Mouse (Mus musculus) midbrain, embryonic 16.5 days (tissue): Measurements from ENCODE around the gene Fam219b. TPM values are rescaled to one million over a fixed set of nuclear protein-coding genes. Genes with fewer than 3 reads are reported as not detected.
A peak's percentile ranks its signal among the peaks of the same experiment; 100 is the strongest.

Source experiments
- ATAC-seq: fragments of 200-750 bp; cut with Nextera tagmentation; 2 replicates; pipeline ENCODE4 v1.8.0; 2017; ENCODE audit warnings: moderate TSS enrichment
- H3K27ac ChIP-seq: fragments of 300-500 bp; sonication (generic); 2 replicates; pipeline ENCODE4 v1.5.1; 2014; ENCODE audit warnings: mild to moderate bottlenecking, low read length, mixed read lengths
- H3K27me3 ChIP-seq: fragments of 300-500 bp; sonication (generic); 2 replicates; pipeline ENCODE4 v1.6.1; 2014; ENCODE audit warnings: low read depth, low read length, mixed read lengths; ENCODE audit not compliant: control insufficient read depth, insufficient read depth
- H3K36me3 ChIP-seq: fragments of 300-500 bp; sonication (generic); 2 replicates; pipeline ENCODE4 v1.6.1; 2014; ENCODE audit warnings: mild to moderate bottlenecking, low read length, moderate library complexity, mixed read lengths; ENCODE audit not compliant: control insufficient read depth, insufficient read depth
- H3K4me1 ChIP-seq: fragments of 300-500 bp; sonication (generic); 2 replicates; pipeline ENCODE4 v1.6.1; 2014; ENCODE audit warnings: mild to moderate bottlenecking, low read length, mixed read lengths; ENCODE audit not compliant: control insufficient read depth, insufficient read depth
- H3K4me2 ChIP-seq: fragments of 300-500 bp; sonication (generic); 2 replicates; pipeline ENCODE4 v1.6.1; 2014; ENCODE audit warnings: mild to moderate bottlenecking, low read length, mixed read lengths
- H3K4me3 ChIP-seq: fragments of 300-500 bp; sonication (generic); 2 replicates; pipeline ENCODE4 v1.5.1; 2014; ENCODE audit warnings: low read depth, mild to moderate bottlenecking, low read length, moderate library complexity, mixed read lengths
- H3K9ac ChIP-seq: fragments of 300-500 bp; sonication (generic); 2 replicates; pipeline ENCODE4 v1.6.1; 2014; ENCODE audit warnings: low read depth, low read length, mixed read lengths
- H3K9me3 ChIP-seq: fragments of 300-500 bp; sonication (generic); replicated peaks from 2 replicates; pipeline ENCODE4 v1.6.1; 2014; ENCODE audit warnings: mild to moderate bottlenecking, low read length, mixed read lengths; ENCODE audit not compliant: control insufficient read depth, poor library complexity, severe bottlenecking
- WGBS: fragments of 180-500 bp; shearing (Covaris S2); extraction: QIAGEN DNeasy Blood & Tissue Kit; methylation state at CpG from one replicate; pipeline ENCODE4 v1.1.7; 2014; 5-methylcytosine and 5-hydroxymethylcytosine counted together
- polyA plus RNA-seq: library from polyadenylated mRNA; unstranded; fragments of >200 nt; fragmentation: Nextera tagmentation; extraction: Ambion mirVana; gene quantifications from 2 replicates; pipeline ENCODE4 v1.2.1, GENCODE M21; 2015

The Fam219b gene
- 23.2 and 24.2 TPM in 2 replicates for polyA plus RNA-seq

- Histone ChIP-seq H3K36me3 (peaks cover 12% of the 10 kb centered on the region), H3K27ac (peak within 1 kb of the TSS; percentile 93), H3K9me3 (no peaks in the 10 kb centered on the region), H3K9ac (peak within 1 kb of the TSS; percentile 94), H3K4me3 (peak within 1 kb of the TSS; percentile 95), H3K4me1 (peaks cover 17% of the 10 kb centered on the region), H3K27me3 (no peaks in the 10 kb centered on the region), H3K4me2 (peak within 1 kb of the TSS; percentile 81)
- ATAC-seq = peak; percentile 90
- 3% methylated on average over 34 of the region's 45 CpGs for WGBS
Observed at GRCm38 (mm10) chr9:57537044-57537727, at the start of gene Fam219b. Fam219b (plus strand) TSS chr9:57537528.

GRCm38 (mm10) chr9:57487807-57488206 is 49.5 kb upstream of the Fam219b start:
- H3K27ac ChIP-seq = no peak overlapping the region
- H3K9me3 ChIP-seq = no peaks in the 10 kb centered on the region
- H3K27me3 ChIP-seq = no peaks in the 10 kb centered on the region
- no peak overlapping the region for H3K4me3 ChIP-seq
- no peak overlapping the region for H3K4me2 ChIP-seq
- WGBS = 83% methylated on average over 7 of the region's 7 CpGs
- no peak overlapping the region for H3K9ac ChIP-seq
- no peaks in the 10 kb centered on the region for H3K36me3 ChIP-seq
- H3K4me1 ChIP-seq = no peaks in the 10 kb centered on the region
- ATAC-seq = no peak

- no peak overlapping the region for H3K4me3 ChIP-seq
- no peak overlapping the region for H3K9ac ChIP-seq
- no peaks in the 10 kb centered on the region for H3K9me3 ChIP-seq
- no peak overlapping the region for H3K27ac ChIP-seq
- no peaks in the 10 kb centered on the region for H3K36me3 ChIP-seq
- ATAC-seq = no peak
- peaks cover 4% of the 10 kb centered on the region; the same call in 1 of the 2 replicates for H3K4me1 ChIP-seq
- WGBS = 90% methylated on average over 2 of the region's 2 CpGs
- H3K4me2 ChIP-seq = no peak overlapping the region
- H3K27me3 ChIP-seq = no peaks in the 10 kb centered on the region
Observed at GRCm38 (mm10) chr9:57493532-57493931, 43.8 kb upstream of the Fam219b start.

GRCm38 (mm10) chr9:57494970-57495369 is 42.4 kb upstream of the Fam219b start:
- Histone ChIP-seq H3K27ac (no peak overlapping the region), H3K4me2 (no peak overlapping the region), H3K4me1 (peaks cover 9% of the 10 kb centered on the region), H3K9me3 (no peaks in the 10 kb centered on the region), H3K4me3 (no peak overlapping the region), H3K36me3 (no peaks in the 10 kb centered on the region), H3K9ac (no peak overlapping the region), H3K27me3 (no peaks in the 10 kb centered on the region)
- no peak for ATAC-seq

- Histone ChIP-seq H3K9me3 (no peaks in the 10 kb centered on the region), H3K4me3 (no peak overlapping the region), H3K27ac (no peak overlapping the region), H3K9ac (no peak overlapping the region), H3K4me1 (peaks cover 24% of the 10 kb centered on the region), H3K36me3 (no peaks in the 10 kb centered on the region), H3K27me3 (peaks cover 4% of the 10 kb centered on the region), H3K4me2 (no peak overlapping the region)
- no peak for ATAC-seq
- 78% methylated on average over 5 of the region's 5 CpGs for WGBS
Observed at GRCm38 (mm10) chr9:57497236-57497635, 40.1 kb upstream of the Fam219b start.

GRCm38 (mm10) chr9:57498536-57498935 is 38.8 kb upstream of the Fam219b start:
- Histone ChIP-seq H3K9ac (0 out of 2 replicates have a peak overlapping the region, but pooled peaks have one; percentile 34), H3K4me2 (peak overlapping the region; percentile 14; the same call in 1 of the 2 replicates), H3K36me3 (no peaks in the 10 kb centered on the region), H3K4me1 (peaks cover 35% of the 10 kb centered on the region), H3K9me3 (no peaks in the 10 kb centered on the region), H3K27me3 (peaks cover 11% of the 10 kb centered on the region), H3K4me3 (no peak overlapping the region), H3K27ac (peak overlapping the region; percentile 74)
- ATAC-seq = no peak
- WGBS = 41% methylated on average over 7 of the region's 7 CpGs

- peaks cover 54% of the 10 kb centered on the region for H3K4me1 ChIP-seq
Observed at GRCm38 (mm10) chr9:57501452-57501851, 35.9 kb upstream of the Fam219b start.

GRCm38 (mm10) chr9:57501861-57502260 is 35.5 kb upstream of the Fam219b start:
- H3K9me3 ChIP-seq = no peaks in the 10 kb centered on the region
- peak overlapping the region; percentile 55 for H3K9ac ChIP-seq
- peak overlapping the region; percentile 89 for H3K4me2 ChIP-seq
- peaks cover 27% of the 10 kb centered on the region for H3K27me3 ChIP-seq
- H3K27ac ChIP-seq = peak overlapping the region; percentile 76
- H3K4me3 ChIP-seq = peak overlapping the region; percentile 29
- ATAC-seq = no peak
- no peaks in the 10 kb centered on the region for H3K36me3 ChIP-seq
- WGBS = 1% methylated on average over 20 of the region's 20 CpGs
- peaks cover 54% of the 10 kb centered on the region for H3K4me1 ChIP-seq

More at GRCm38 (mm10) chr9:57501452-57501851, 35.9 kb upstream of the Fam219b start:
- H3K9me3 ChIP-seq = no peaks in the 10 kb centered on the region
- H3K27me3 ChIP-seq = peaks cover 27% of the 10 kb centered on the region
- H3K9ac ChIP-seq = peak overlapping the region; percentile 55
- WGBS = 4% methylated on average over 13 of the region's 13 CpGs
- no peak for ATAC-seq
- no peaks in the 10 kb centered on the region for H3K36me3 ChIP-seq
- peak overlapping the region; percentile 29 for H3K4me3 ChIP-seq
- peak overlapping the region; percentile 76 for H3K27ac ChIP-seq
- H3K4me2 ChIP-seq = peak overlapping the region; percentile 89

- Histone ChIP-seq H3K36me3 (no peaks in the 10 kb centered on the region), H3K27me3 (peaks cover 27% of the 10 kb centered on the region), H3K9me3 (no peaks in the 10 kb centered on the region), H3K4me3 (peak overlapping the region; percentile 48), H3K27ac (peak overlapping the region; percentile 76), H3K4me1 (peaks cover 54% of the 10 kb centered on the region), H3K4me2 (peak overlapping the region; percentile 89), H3K9ac (peak overlapping the region; percentile 65)
- no peak for ATAC-seq
- WGBS = 5% methylated on average over 23 of the region's 23 CpGs
Observed at GRCm38 (mm10) chr9:57502911-57503621, 34.3 kb upstream of the Fam219b start.
